Mouse (Mus musculus) c-Kit-positive CD71-positive TER-119-negative erythroid progenitor cells, embryonic 14.5 days (primary cell): ENCODE results near the gene Ddrgk1.
A peak's percentile ranks its signal among the peaks of the same experiment; 100 is the strongest.
"Not testable (repeated sequence)": the region's sequence is repeated elsewhere in the genome, so short reads cannot be mapped to it uniquely, and the experiment has no call there.

Experiments
- DNase-seq: peaks from one replicate; pipeline ENCODE4 v3.0.0-alpha.2; 2013; ENCODE audit warnings: low read depth

Ddrgk1 gene

DNA sequence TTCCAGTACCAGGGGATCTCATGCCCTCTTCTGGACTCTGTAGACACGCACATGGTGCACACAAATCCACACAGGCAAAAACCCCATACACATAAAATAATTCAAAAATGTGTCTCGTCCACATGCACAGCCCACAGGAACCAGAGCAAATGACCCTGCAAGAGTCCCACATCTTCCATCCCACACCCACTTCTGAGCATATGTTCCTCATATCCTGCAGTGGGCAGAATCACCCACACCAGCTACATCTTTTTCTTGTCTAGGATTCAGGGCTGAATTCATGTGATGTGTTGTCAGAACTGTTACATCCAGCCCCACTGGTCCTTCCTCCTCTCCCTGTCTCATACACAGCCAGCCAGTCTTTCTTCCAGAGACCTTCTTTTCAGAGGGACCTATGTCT lies 11.2 kb downstream of the Ddrgk1 start:
- DNase-seq = no peak

- DNase-seq = not testable (repeated sequence)
These were observed 15.4 kb downstream of the Ddrgk1 start for GRCm38 (mm10) chr2:130649028-130649427.

DNA sequence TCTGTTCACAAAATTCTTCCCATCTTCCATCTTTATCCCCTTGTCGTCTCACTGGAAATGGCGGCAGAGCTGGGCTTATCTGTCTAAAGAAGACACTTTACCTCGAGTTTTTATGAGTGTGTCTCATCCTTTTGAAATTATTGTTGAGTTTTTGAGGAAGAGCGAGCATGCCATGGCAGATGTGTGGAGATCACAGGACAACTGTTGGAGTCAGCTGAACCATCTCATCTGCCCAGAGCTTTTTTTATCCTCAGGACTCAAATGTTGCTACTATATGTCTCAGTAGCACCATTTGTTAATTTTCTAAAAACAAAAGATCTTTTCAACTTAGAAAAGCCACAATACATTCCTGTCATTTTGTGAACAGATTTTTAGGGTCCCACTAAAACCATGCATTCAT lies 19.3 kb downstream of the Ddrgk1 start:
- DNase-seq = no peak

DNA sequence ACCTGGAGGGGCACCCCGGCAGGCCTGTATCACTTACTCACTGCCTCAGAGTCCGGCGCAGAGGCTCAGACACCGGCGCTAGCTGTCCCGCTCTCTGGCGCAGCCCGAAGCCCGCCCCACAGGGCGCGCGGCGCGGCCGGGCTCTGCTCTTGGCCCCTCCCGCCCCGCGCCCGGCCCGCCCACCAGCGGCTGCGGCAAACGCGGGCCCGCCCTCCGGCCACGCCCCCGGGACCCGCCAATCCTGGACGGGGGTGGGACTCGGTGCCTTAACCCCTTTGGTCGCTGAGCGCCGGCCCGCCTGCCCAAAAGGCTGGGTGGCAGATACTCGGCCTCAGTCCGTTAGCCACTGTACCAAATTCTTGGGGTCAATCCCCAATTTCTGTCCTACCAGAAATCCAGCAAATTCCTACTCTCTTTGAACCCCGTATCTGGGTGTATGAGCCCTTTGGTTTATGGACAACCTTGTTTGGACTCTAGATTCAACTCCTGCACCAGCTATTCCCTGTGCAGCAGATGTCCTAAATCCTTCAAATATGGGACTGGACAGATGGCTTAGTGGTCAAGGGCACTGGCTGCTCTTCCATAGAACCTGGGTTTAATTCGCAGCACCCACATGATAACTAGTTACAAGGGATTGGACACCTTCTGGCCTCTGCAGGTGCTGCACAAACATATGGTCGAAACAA lies 21.6 kb downstream of the Ddrgk1 start, which contains the start of gene Lzts3:
Gene Lzts3 (minus strand): TSS at position 120 of the 686 bp plus-strand sequence.
- DNase-seq = peak; percentile 81

GRCm38 (mm10) chr2:130642197-130642660 lies 22.2 kb downstream of the Ddrgk1 start:
- no peak for DNase-seq

- no peak for DNase-seq
These were observed 23.0 kb downstream of the Ddrgk1 start for GRCm38 (mm10) chr2:130641351-130642025.

GRCm38 (mm10) chr2:130639276-130639675 lies 25.2 kb downstream of the Ddrgk1 start:
- no peak for DNase-seq

- no peak for DNase-seq
These were observed 26.3 kb downstream of the Ddrgk1 start for GRCm38 (mm10) chr2:130638101-130638611.

GRCm38 (mm10) chr2:130635847-130636246 lies 28.6 kb downstream of the Ddrgk1 start:
- DNase-seq = peak; percentile 32

DNA sequence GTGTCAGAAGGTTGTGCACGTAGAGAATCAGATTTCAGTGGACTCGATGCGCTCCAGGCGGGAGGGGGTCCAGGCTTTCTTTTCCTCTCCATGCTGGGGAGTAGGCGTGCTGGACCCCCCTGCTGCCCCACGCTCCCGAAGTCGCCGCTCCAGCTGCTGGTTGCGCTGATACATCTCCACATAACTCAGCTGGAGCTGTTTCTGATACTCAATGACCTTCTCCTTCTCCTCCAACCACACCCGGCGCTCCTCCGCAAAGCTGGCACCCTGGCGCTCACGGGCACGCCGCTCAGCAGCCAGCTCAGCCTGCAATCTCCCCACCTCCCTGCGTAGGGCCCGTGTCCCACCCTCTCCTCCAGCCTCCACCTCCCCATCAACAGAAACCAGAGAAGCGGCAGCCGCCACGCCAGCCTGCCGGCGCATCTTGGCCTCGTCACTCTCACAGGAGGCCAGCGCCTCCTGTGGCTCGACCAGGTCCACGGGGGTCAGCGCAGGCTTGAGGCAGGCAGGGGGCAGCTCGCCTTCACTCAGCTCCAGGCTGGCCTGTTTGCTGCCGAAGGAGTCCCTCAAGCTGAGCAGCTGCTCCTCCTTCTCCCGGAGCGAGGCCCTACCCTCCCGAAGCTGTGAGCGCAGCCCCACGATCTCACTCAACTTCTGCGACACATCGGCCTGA lies 29.6 kb downstream of the Ddrgk1 start:
- no peak for DNase-seq

GRCm38 (mm10) chr2:130634006-130634738 lies 30.3 kb downstream of the Ddrgk1 start:
- DNase-seq = no peak

DNA sequence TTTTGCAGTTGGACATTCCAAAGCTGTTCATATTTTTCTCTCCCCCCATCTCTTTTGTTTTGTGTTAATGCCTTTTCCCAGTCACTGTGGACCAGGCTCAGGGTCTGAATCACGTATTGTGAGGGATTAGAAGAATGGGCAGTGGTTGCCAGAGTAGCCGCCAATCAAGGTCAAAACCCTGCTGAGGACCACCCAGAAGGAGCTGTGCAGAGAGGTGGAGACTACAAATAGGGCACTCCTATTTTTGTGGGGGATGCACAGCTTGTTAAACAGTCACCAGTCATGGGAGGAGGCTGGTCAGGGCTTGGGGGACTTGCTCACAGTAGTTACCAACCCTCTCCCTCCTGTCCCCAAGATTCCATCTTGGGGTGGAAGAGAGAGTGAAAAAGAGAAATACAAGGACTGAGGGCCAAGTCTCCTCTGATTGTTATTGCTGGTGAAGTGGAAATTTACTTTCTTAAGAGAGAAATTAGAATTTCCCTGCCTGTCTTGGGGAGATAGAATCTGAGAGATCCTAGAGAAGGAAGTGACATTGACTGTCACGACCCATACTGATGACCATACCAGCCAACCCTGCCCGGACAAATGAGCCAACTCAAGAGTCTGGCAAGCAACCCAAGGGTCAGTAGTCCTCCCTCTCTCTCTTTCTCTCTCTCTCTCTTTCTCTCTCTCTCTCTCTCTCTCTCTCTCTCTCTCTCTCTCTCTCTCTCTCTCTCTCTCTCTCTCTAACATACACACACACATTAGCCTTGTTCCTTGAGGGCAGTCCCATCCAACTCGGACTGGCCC lies 31.4 kb downstream of the Ddrgk1 start:
- DNase-seq = no peak

GRCm38 (mm10) chr2:130632416-130632815 lies 32.0 kb downstream of the Ddrgk1 start:
- DNase-seq = no peak

DNA sequence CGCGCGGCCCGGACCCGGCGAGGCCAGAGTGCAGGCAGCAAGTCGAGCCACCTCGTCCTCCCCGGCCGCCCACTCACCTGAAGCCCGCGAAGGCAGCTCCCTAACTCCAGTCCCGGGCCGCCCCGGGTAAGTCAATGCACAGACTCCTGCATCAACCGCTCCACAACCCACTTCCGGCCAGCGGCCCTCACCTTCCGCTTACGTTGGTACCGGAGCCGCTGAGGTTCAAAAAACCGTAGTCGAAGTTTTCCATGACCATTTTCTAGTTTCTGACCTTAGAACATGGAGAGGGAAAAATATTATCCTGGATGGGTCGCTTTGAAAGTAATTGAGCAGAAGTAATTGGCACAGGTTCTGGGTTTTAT lies 34.6 kb downstream of the Ddrgk1 start, which contains the start of the genes Fastkd5 and Ubox5:
Gene Fastkd5 (minus strand): TSS at position 189 of the 365 bp plus-strand sequence.
Gene Ubox5 (minus strand): TSS at position 200 of the 365 bp plus-strand sequence.
- peak; percentile 86 for DNase-seq

DNA sequence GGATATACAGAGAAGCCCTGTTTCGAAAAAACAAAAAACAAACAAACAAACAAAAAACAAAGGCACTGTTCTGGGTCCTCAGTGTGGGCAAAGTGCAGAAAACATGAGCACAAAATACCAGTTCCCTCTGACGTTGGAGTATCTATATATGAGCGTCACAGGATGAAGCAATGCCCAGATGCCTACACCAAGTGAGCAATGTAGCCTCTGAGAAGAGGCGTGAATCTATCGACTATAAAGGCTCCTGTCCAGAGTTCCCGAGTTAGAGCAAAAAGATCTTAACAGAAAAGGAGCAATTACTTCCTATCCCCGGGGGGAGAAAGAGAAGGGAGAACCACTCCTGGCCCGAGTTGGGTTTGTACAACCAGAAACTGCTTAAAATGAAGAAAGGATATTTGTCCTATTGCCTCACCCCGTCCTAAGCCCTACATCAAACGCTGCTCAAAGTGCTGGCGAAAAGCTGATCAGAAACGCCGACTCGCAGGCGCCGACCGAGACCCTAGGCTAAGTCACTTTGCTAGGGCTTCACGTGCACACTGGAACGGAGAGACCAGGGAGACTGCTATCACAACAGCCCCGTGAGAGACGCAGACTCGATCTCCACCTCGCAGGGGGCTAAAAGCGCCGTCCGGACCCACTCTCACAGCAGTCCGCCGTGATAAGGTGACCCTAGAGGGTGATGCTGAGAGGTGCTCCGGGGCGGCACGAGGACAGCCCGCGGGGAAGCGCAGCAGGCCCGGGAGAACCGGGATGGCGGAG lies 35.2 kb downstream of the Ddrgk1 start:
- DNase-seq = peak; percentile 29

GRCm38 (mm10) chr2:130628424-130628823 lies 36.0 kb downstream of the Ddrgk1 start:
- DNase-seq = peak; percentile 32

DNA sequence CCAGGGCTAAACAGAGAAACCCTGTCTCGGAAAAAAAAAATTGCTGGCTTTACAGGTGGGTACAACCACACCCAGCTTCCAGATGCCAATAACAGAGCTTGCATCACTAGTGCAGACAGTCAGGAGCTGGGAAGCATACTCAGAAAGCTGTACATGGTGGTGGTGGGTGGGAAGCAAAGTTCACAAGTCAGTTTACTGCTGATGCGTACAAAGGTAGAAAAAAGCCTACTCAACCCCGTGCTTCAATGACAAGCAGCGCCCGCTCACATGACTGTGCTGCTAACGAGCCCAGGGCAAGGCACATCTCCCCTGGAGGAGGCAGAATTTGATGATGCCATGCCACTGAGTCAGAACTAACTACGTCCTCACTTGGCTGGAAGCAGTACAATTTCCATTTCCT lies 45.5 kb downstream of the Ddrgk1 start:
- DNase-seq = no peak

DNA sequence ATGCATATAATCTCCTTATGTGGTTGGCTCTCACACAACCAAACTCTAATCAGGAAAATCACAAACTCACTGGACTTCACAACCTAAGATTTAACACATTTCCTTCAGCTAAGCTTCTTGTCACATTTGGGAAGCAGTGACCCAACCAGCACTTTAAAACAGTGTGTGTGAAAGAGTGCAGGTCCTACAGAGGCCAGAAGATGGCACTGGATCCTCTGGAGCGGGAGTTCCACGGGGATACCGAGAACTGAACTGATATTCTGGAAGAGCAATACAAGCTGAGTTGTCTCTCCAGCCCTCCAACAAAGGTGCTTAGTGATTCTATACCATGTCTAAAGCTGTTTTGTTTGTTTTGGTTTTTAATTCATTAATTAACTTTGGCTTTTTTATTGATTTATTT lies 51.4 kb downstream of the Ddrgk1 start:
- peak; percentile 32 for DNase-seq
